Comparison of ENCODE assay signal across 24 mouse cellular contexts in the genomic region with DNA sequence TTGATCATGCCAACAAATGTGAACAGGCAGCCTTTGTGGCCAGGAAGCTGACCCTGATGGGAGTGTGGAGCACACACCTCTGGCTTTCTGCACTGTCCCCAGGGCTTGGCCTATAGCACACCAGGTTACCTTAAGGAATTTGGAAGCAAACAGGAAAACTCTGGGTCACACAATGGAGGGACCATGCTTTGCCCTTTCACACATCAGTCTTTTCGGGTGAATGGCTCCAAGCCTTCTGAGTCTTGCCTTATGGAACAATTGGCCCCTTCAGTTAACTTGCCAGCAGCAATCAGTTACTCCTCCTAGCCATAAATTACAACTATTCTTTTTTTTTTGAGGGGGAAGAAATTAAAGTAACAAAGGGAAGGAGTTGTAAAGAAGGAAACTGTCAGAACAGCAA.
DNase-seq lines count a peak whose midpoint lies in the region; ATAC-seq lines count a peak whose summit lies in the region.
"Had no signal": no experiment of that assay in that cellular context is flagged by ENCODE, and none has a peak within 500 bp of the region (broad histone marks: within the 10 kb centered on the region; RNA-seq: fewer than 3 reads in every experiment).

No protein-coding gene starts in this region.

- H3K9ac ChIP-seq in neural tube, embryonic 11.5 days (ENCODE audit: low read length): no peak overlapping the region
- H3K9ac ChIP-seq in neural tube, embryonic 15.5 days (replicated peaks): no peak overlapping the region
- H3K9ac ChIP-seq: embryonic facial prominence, embryonic 13.5 days; forebrain, embryonic 12.5 days; forebrain, embryonic 15.5 days; hindbrain, embryonic 13.5 days had no signal

- no peak overlapping the region for H3K27ac ChIP-seq in neural tube, embryonic 11.5 days (ENCODE audit: low read depth, low read length)
- H3K27ac ChIP-seq in neural tube, embryonic 15.5 days (replicated peaks): no peak overlapping the region
- H3K27ac ChIP-seq: embryonic facial prominence, embryonic 10.5 days; embryonic facial prominence, embryonic 13.5 days; forebrain, embryonic 12.5 days; forebrain, embryonic 15.5 days; hindbrain, embryonic 13.5 days; hindbrain, postnatal 0 days had no signal

- no peaks in the 10 kb centered on the region for H3K36me3 ChIP-seq in neural tube, embryonic 11.5 days (ENCODE audit: control insufficient read depth, insufficient read depth, low read length)
- H3K36me3 ChIP-seq in neural tube, embryonic 15.5 days: no peaks in the 10 kb centered on the region
- H3K36me3 ChIP-seq: embryonic facial prominence, embryonic 10.5 days; embryonic facial prominence, embryonic 13.5 days; forebrain, embryonic 12.5 days; forebrain, embryonic 15.5 days; hindbrain, embryonic 13.5 days had no signal

- peak; percentile 61 for DNase-seq in heart, adult 11 months
- no peak for DNase-seq in heart, adult 18-20 months
- DNase-seq in neural tube, embryonic 11.5 days (ENCODE audit: low spot score): peak; percentile 28
- DNase-seq in embryo, embryonic 9.5 days (ENCODE audit: extremely low spot score): peak; percentile 26
- DNase-seq in mesoderm, embryonic 11.5 days (ENCODE audit: low read depth, low spot score): peak; percentile 52
- no peak for DNase-seq in urinary bladder, postnatal 36 days (ENCODE audit: low spot score in 2 of 2)
- DNase-seq: adrenal gland, adult 2 months; adrenal gland, postnatal 14 days; cerebellum, adult 11 months; cerebellum, adult 2 months; cerebellum, adult 9-11 months; cerebellum, postnatal 25 days; gastrocnemius, postnatal 25 days had no signal

- no peaks in the 10 kb centered on the region for H3K9me3 ChIP-seq in neural tube, embryonic 11.5 days (ENCODE audit: control insufficient read depth, low read length)
- H3K9me3 ChIP-seq in neural tube, embryonic 15.5 days (replicated peaks): no peaks in the 10 kb centered on the region
- H3K9me3 ChIP-seq: embryonic facial prominence, embryonic 10.5 days; embryonic facial prominence, embryonic 13.5 days; forebrain, embryonic 12.5 days; forebrain, embryonic 15.5 days; hindbrain, embryonic 13.5 days had no signal

- ATAC-seq in neural tube, embryonic 11.5 days (ENCODE audit: insufficient read depth, low FRiP score, low TSS enrichment): no peak
- no peak for ATAC-seq in neural tube, embryonic 15.5 days (ENCODE audit: low FRiP score)
- ATAC-seq: CD4-positive, CD25-positive, alpha-beta regulatory T cell, adult 4 months; forebrain, embryonic 15.5 days; hindbrain, postnatal 0 days; inflammation-experienced regulatory T-cells, adult 6 months had no signal

- H3K4me2 ChIP-seq in neural tube, embryonic 11.5 days (ENCODE audit: low read depth): no peak overlapping the region
- H3K4me2 ChIP-seq in neural tube, embryonic 15.5 days: no peak overlapping the region
- H3K4me2 ChIP-seq: embryonic facial prominence, embryonic 13.5 days; forebrain, embryonic 12.5 days; forebrain, embryonic 15.5 days; heart, embryonic 11.5 days; hindbrain, embryonic 13.5 days had no signal

- no peaks in the 10 kb centered on the region for H3K27me3 ChIP-seq in neural tube, embryonic 11.5 days (ENCODE audit: control insufficient read depth, insufficient read depth, low read length)
- no peaks in the 10 kb centered on the region for H3K27me3 ChIP-seq in neural tube, embryonic 15.5 days (replicated peaks)
- H3K27me3 ChIP-seq: forebrain, embryonic 12.5 days; forebrain, embryonic 15.5 days; hindbrain, embryonic 13.5 days had no signal

- no peak overlapping the region for H3K4me3 ChIP-seq in neural tube, embryonic 11.5 days (ENCODE audit: low read depth, low read length)
- H3K4me3 ChIP-seq in neural tube, embryonic 15.5 days (replicated peaks): no peak overlapping the region
- H3K4me3 ChIP-seq: embryonic facial prominence, embryonic 10.5 days; embryonic facial prominence, embryonic 13.5 days; erythroblast, embryonic 14.5 days; forebrain, embryonic 12.5 days; forebrain, embryonic 15.5 days; hindbrain, embryonic 13.5 days had no signal

- WGBS in neural tube, embryonic 11.5 days: 4% methylated on average over 1 of the region's 1 CpGs
- 24% methylated on average over 1 of the region's 1 CpGs for whole genome bisulfite sequencing in neural tube, embryonic 15.5 days

- 0 out of 2 replicates have a peak, but pooled peaks cover 2% of the 10 kb centered on the region for H3K4me1 ChIP-seq in neural tube, embryonic 11.5 days (ENCODE audit: control insufficient read depth, insufficient read depth, low read length)
- peaks cover 8% of the 10 kb centered on the region for H3K4me1 ChIP-seq in neural tube, embryonic 15.5 days
- H3K4me1 ChIP-seq: forebrain, embryonic 12.5 days; forebrain, embryonic 15.5 days had no signal

Comparison
In these comparisons a context has a peak if more than half of its experiments do, and no peak if none do; other contexts are left out.
1. DNase-seq: peak in heart, adult 11 months (single experiment), neural tube, embryonic 11.5 days (single experiment), embryo, embryonic 9.5 days (single experiment) and mesoderm, embryonic 11.5 days (single experiment); none in heart, adult 18-20 months (0 of 2) and urinary bladder, postnatal 36 days (0 of 2).